Mouse (Mus musculus): ENCODE measurements at regions not wholly inside any gene's neighbourhood (a gene's known extent, or its start where the extent isn't known, plus 50 kb on each side); places are given as distances from the start of the nearest gene placed in this dataset.
A peak's percentile ranks its signal among the peaks of the same experiment; 100 is the strongest.

DNA sequence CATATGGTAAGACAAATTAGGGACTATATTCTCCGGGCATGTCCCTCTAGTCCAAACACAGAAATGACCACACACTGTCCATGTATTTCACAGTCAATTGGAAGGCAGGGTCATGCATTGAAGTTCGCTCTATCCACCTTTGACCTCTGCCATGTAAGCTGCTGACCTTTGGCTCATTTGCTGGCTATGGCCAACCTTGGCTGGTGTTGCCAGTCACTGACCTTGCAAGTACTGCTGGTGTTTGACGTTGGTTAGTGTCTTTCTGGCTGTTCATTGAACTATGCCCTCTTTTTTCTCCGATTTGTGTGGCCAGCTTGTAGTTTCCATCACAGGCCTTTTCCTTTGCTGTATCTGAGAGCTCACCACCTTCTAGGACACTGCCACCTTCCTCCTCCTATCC lies 97.3 kb upstream of the Cadm1 start:
- no peak for DNase-seq (ENCODE audit: extremely low read depth, low read depth)

- no peak for DNase-seq (ENCODE audit: extremely low read depth, low read depth)
Observed at GRCm38 (mm10) chr9:47433185-47433584, 96.8 kb upstream of the Cadm1 start.

DNA sequence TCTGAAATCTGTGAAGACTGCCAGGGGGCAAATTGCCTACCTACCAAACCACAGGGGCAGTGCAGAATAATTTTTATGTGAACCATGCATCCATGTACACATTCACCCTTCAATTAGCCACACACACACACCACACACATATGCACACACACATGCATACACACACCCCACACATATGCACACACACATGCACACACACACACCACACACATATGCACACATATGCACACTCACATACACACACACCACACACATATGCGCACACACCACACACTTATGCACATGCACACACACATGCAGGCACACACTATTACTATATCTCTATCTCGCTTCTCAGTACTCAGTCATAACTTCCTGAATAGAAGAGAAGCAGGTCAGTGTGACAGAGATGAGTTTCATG lies 95.9 kb upstream of the Cadm1 start:
- DNase-seq (ENCODE audit: extremely low read depth, low read depth): no peak

DNA sequence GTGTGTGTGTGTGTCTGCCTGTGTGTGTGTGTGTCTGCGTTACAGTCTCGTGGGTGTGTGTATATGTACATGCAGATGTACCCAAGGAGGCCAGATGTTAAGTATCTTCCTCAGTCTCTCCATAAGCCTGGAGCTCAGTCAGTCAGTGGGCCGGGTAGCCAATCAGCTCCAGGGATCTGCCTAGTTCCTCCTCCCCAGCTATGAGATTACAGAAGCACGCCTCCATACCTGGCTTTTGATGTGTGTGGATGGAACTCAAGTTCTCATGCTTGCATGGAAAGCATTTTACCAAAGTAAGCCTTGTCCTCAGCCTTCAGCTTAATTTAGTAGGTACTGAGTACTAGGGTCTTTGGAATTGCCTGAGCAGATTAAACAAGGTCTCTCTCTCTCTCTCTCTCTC lies 91.0 kb upstream of the Cadm1 start:
- peak; percentile 71 for DNase-seq (ENCODE audit: extremely low read depth, low read depth)

DNA sequence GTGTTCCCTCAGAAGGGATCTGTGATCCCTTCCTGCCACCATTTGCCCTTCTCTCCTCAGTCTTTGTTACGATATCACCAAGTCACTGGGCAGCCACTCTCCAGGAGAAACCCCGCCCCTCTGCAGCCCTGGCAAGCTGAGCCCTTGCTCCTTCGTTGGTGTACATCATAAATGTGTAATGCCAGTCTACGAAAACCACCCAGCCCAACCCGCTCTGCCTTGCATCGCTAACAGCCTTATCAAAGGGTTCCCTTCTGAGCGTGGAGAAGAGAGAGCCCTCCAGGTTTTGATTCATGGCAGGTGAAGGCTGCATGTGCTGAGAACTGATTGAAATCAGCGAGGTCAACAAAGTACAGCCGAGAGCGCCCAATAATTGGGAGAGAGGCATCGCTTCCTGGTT lies 90.5 kb upstream of the Cadm1 start:
- DNase-seq (ENCODE audit: extremely low read depth, low read depth): no peak

- no peak for DNase-seq (ENCODE audit: extremely low read depth, low read depth)
Observed at GRCm38 (mm10) chr9:47440128-47440527, 89.8 kb upstream of the Cadm1 start.

DNA sequence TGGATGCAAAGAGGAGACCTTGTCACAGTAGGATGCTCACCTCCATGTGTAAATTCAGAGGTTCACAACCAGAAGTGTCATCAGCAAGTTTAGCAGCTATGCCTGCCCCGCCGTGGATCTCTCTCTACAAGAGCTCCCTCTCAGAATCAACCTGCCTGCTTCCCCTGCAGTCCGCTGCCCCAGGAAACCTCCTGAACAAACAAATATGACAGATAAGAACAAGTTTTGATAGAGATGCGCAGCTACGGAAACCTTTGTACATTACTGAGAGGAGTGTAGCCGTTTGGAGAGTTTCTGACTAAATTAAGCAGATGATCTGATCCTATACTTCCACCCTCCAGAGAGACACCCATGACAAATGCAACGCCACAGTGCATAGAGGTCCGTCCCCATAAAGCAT lies 88.8 kb upstream of the Cadm1 start:
- DNase-seq (ENCODE audit: extremely low read depth, low read depth): no peak

DNA sequence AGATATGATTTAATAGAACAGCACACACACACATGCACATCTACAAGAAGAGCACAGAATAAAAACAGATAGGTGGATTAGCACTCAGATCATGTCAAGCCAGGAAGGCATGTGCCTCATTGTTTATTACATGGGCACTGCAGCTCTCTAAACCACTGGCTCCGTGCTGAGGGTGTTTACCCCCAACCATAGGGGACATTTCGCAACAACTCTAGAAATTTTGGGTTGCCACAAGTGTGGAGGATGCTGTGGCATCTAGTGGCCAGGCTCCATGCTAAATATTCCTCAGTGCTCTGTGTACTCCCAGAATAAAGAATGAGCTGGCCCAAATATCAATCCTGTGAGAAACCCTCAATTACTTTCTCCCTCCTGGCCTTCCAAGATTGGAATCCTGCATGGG lies 85.8 kb upstream of the Cadm1 start:
- DNase-seq (ENCODE audit: extremely low read depth, low read depth): no peak

GRCm38 (mm10) chr9:47444752-47445151 lies 85.2 kb upstream of the Cadm1 start:
- no peak for DNase-seq (ENCODE audit: extremely low read depth, low read depth)

DNA sequence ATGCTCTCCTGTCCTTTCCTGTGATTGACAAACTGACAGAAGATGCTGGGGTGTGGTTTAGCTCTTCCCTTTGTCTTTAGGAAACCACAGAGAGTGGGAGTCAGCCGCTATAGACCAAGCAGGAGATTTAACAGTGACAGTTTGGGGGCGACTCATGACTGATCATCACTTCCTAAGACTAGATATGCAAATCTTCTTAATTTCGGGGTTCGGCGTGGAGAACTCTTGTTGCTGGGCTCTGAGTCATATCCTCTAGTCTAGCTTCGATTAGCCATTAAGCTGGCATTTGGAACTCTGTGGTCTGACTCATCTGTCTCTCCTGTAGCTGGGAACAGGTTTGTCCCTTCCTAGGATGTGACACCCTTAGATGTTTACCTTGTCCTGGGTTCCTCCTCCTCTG lies 84.6 kb upstream of the Cadm1 start:
- DNase-seq (ENCODE audit: extremely low read depth, low read depth): no peak

DNA sequence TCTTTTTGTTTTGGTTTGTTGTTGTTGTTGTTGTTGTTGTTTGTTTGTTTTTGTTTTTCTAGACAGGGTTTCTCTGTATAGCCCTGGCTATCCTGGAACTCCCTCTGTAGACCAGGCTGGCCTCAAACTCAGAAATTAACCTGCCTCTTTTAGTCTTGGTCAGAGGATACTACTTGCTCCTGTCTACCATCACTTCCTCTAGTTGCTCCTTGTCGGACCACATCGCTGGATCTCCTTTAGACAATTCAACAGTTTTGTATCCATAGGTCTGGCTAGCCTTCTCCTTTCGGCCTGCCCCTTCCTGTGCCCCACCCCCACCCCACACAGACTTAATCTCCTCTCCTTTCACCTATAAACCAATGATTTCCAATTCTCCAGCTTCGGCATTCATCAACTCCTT lies 77.2 kb upstream of the Cadm1 start:
- no peak for DNase-seq (ENCODE audit: extremely low read depth, low read depth)

GRCm38 (mm10) chr9:47458721-47459418 lies 71.1 kb upstream of the Cadm1 start:
- DNase-seq (ENCODE audit: extremely low read depth, low read depth): no peak

- no peak for DNase-seq (ENCODE audit: extremely low read depth, low read depth)
Observed at GRCm38 (mm10) chr9:47459461-47460049, 70.4 kb upstream of the Cadm1 start.

- no peak for DNase-seq (ENCODE audit: extremely low read depth, low read depth)
Observed at GRCm38 (mm10) chr9:47460241-47460640, 69.7 kb upstream of the Cadm1 start.

- DNase-seq (ENCODE audit: extremely low read depth, low read depth): no peak
Observed at GRCm38 (mm10) chr9:47461915-47462314, 68.1 kb upstream of the Cadm1 start.

DNA sequence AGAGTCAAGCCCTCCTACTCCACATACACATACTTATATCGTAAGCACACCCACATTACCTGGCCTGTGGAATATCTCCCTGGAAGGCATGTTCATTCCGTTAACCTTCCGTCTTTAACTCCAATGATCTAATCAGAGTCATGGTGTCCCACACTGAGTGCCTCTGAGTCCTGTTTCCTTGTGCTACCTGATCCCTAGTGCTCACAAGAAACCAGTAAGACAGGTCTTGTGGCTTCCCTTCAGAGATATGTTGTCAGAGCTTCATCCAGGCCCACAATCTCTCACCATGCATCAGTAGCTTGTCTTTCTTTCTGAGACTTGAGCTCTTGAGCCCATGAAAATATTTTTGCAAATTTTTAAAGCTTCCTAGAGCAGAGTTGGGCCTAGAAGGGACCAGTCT lies 63.2 kb upstream of the Cadm1 start:
- DNase-seq (ENCODE audit: extremely low read depth, low read depth): no peak

GRCm38 (mm10) chr9:47467815-47468214 lies 62.2 kb upstream of the Cadm1 start:
- DNase-seq (ENCODE audit: extremely low read depth, low read depth): no peak

- no peak for DNase-seq (ENCODE audit: extremely low read depth, low read depth)
Observed at GRCm38 (mm10) chr9:47469576-47469975, 60.4 kb upstream of the Cadm1 start.

DNA sequence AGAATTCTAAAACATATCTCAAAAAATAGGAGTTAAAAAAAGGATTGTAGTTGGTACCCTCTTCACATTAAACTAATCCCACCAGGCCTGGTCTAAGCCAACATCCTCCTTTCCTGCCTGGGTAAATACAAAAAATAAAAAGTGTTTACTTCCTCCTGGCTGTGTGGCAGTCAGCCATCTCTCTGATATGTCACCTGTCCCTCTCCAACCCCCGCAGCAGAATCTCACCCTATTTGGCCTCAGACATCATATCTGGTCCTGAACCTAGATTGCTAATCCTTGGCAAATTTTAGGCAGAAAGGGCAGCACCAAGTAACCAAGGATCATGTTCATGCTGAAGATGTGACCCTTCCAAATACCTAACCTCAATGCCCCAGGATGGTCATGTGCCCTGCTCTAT lies 59.2 kb upstream of the Cadm1 start:
- DNase-seq (ENCODE audit: extremely low read depth, low read depth): no peak

GRCm38 (mm10) chr9:47471767-47472420 lies 58.1 kb upstream of the Cadm1 start:
- no peak for DNase-seq (ENCODE audit: extremely low read depth, low read depth)

- no peak for DNase-seq (ENCODE audit: extremely low read depth, low read depth)
Observed at GRCm38 (mm10) chr9:47473776-47474365, 56.1 kb upstream of the Cadm1 start.

GRCm38 (mm10) chr9:47474776-47475175 lies 55.2 kb upstream of the Cadm1 start:
- no peak for DNase-seq (ENCODE audit: extremely low read depth, low read depth)

DNA sequence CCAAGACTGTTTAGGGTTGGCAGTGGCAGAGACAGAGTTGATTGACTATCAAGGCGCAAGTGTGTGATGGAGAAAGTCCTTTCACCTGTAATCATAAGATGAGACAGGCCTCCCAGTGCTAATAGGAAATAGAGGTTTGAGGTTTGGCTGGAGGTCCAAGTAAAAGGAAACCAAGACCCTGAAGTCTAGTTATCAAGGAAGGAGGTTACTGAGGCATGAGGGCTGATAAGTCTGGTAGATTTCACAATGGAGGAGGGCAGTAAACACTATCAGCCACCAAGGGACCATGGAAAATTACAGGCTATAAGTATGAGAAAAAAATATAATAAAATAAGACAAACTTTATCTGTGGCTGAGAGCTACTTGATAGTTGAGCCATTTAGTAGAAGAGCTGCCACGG lies 52.1 kb upstream of the Cadm1 start:
- DNase-seq (ENCODE audit: extremely low read depth, low read depth): no peak

Measured in MEL-GATA-1-ER (cell line).